Mouse (Mus musculus) ES-E14 (cell line): ENCODE measurements around the gene Tom1. TPM values are rescaled to one million over a fixed set of nuclear protein-coding genes. Genes with fewer than 3 reads are reported as not detected.

Experiments
- DNase-seq: peaks from one replicate; pipeline ENCODE4 v3.0.0-alpha.2; 2013; ENCODE audit warnings: low read depth, low spot score
- H3K27ac ChIP-seq: 2 replicates; pipeline ENCODE4 v1.5.1; 2012; ENCODE audit warnings: low read depth, mild to moderate bottlenecking, low read length, moderate library complexity, mixed read lengths; ENCODE audit not compliant: poor library complexity, insufficient read depth, severe bottlenecking
- H3K36me3 ChIP-seq: 2 replicates; pipeline ENCODE4 v1.6.1; 2012; ENCODE audit warnings: mild to moderate bottlenecking, low read length, moderate library complexity, mixed read lengths; ENCODE audit not compliant: control insufficient read depth, poor library complexity, insufficient read depth, severe bottlenecking
- H3K4me1 ChIP-seq, 2 experiments: fragments of 150-350 bp in 1 of 2; sonication (generic) in 1 of 2; 2 replicates each; pipeline ENCODE4 v1.6.1; 2012; ENCODE audit warnings: low read length in 2 of 2, mild to moderate bottlenecking in 1 of 2, mixed read lengths in 1 of 2; ENCODE audit not compliant: control insufficient read depth in 2 of 2, insufficient read depth in 2 of 2, poor library complexity in 1 of 2
- H3K4me3 ChIP-seq, 2 experiments: fragments of 150-350 bp in 1 of 2; sonication (generic) in 1 of 2; 2 replicates each; pipeline ENCODE4 v1.5.1; 2012; ENCODE audit warnings: low read length in 2 of 2, low read depth in 1 of 2, mild to moderate bottlenecking in 1 of 2, mixed read lengths in 1 of 2; ENCODE audit not compliant: insufficient read depth in 1 of 2, poor library complexity in 1 of 2, severe bottlenecking in 1 of 2
- H3K9ac ChIP-seq: 2 replicates; pipeline ENCODE4 v1.6.1; 2012; ENCODE audit warnings: low read depth, mild to moderate bottlenecking, low read length, mixed read lengths; ENCODE audit not compliant: poor library complexity, insufficient read depth, severe bottlenecking
- H3K9me3 ChIP-seq: fragments of 150-350 bp; sonication (generic); 2 replicates; pipeline ENCODE4 v1.6.1; 2012; ENCODE audit warnings: low read depth, mild to moderate bottlenecking, low read length; ENCODE audit not compliant: control insufficient read depth, insufficient read depth
- CHD2 ChIP-seq: IDR thresholded peaks from 2 replicates; pipeline ENCODE4 v1.6.1; 2014; ENCODE audit warnings: mild to moderate bottlenecking, low read depth, low read length, inconsistent platforms
- HCFC1 ChIP-seq: IDR thresholded peaks from 2 replicates; pipeline ENCODE4 v1.6.1; 2012; ENCODE audit warnings: low read length, inconsistent platforms, borderline replicate concordance; ENCODE audit not compliant: insufficient read depth
- MAFK ChIP-seq: IDR thresholded peaks from 2 replicates; pipeline ENCODE4 v1.6.1; 2014; ENCODE audit warnings: mild to moderate bottlenecking, low read depth, low read length, inconsistent platforms; ENCODE audit not compliant: insufficient read depth
- ZC3H11A ChIP-seq: IDR thresholded peaks from 2 replicates; pipeline ENCODE4 v1.6.1; 2012; ENCODE audit warnings: low read depth, mild to moderate bottlenecking, inconsistent platforms, low read length, borderline replicate concordance
- ZNF384 ChIP-seq: IDR thresholded peaks from 2 replicates; pipeline ENCODE4 v1.6.1; 2012; ENCODE audit warnings: low read depth, low read length, inconsistent platforms
- in situ Hi-C, 2 experiments: fragments of 600-800 bp; cut with MboI; formaldehyde crosslinking; loops; one replicate each; pipeline ENCODE4 v1.15.1; 2025; ENCODE audit warnings: low sequenced_read_pairs in 2 of 2, inconsistent platforms in 1 of 2; ENCODE audit not compliant: unreplicated experiment in 2 of 2
- total RNA-seq: library from RNA; depleted of rRNA; stranded (reverse); fragments of 300-350 nt; gene quantifications from 2 replicates; pipeline ENCODE4 v1.2.3, GENCODE M21; 2012

Tom1 gene
- total RNA-seq, 1 experiment = 24.5 TPM

DNA sequence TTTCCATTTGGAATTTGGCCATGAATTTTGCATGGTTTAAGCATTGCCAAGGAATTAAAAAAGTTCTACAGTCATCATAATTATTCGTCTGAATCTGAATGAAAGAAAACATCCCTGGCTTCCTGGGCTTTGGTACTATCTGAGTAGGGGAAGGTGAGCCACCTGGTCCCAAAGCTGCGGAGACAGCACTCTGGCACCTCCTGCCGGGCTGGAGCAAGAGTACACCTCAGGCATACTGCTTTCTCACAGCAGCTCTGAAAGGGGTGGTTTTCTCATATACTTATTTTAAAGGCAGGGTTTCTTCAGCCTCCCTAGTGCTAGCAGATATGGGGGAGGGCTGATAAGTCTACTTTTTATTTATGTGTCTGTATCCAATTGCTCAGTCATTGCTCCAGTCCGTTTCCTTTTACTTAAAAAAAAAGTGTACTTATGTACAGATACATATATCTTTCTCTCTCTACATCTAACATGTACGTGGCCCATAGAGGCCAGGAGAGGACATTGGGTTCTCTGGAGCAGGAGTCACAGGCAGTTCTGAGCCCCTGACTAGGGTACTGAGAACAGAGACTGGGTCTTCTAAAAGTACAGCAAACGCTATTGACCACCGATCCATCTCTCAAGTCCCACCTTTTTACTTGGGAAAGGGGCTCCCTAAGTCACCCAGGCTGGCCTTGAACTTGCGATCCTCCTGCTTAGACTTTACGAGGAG, 75.2 kb downstream of the Tom1 start:
- TF ChIP-seq HCFC1 = peak; percentile 67; the same call in 1 of the 2 replicates
- TF ChIP-seq MAFK = peak; percentile 53; the same call in 1 of the 2 replicates
- no peak for TF ChIP-seq ZNF384
- TF ChIP-seq ZC3H11A = peak; percentile 82; the same call in 1 of the 2 replicates
- TF ChIP-seq CHD2 = no peak
- in situ Hi-C loops = no loop called here
- Histone ChIP-seq H3K9ac (peak overlapping the region; percentile 99), H3K9me3 (no peaks in the 10 kb centered on the region), H3K27ac (peak overlapping the region; percentile 75), H3K4me1 (peaks cover 0 to 2% of the 10 kb centered on the region in 2 experiments; a peak in 1 of 4 replicates), H3K36me3 (peaks cover 31% of the 10 kb centered on the region), H3K4me3 (peak overlapping the region; percentile 87 to 95)
- peak; percentile 72 for DNase-seq

DNA sequence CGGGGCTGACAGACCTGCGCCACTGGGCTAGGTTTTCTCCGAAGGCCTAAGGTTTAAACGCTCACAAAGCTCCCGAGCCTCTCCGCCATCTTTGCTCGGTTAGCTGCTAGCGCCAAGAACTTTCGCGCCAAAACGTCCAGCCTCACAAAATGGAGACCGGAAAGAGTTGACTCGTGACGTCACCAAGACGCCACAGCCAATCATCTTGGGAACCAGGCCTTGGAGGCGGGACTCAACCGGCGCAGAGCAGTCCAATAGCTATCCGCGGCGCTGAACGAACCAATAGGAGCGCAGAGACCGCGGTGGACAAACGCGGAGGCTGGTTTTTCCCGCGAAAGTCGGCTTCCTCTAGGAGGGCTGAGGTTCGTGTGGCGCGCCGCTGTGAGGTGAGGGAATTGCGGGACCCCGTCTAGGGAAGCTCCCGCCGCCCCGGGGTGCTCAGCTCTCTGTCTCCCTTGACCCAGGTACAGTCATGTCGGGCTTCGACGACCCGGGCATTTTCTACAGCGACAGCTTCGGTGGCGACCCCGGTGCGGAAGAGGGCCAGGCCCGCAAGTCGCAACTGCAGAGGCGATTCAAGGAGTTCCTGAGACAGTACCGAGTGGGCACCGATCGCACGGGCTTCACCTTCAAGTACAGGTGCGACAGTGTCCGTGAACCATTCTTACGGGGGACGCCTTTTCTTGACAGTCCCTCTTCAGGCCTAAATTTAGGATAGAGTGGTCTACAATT, 75.9 kb downstream of the Tom1 start, which contains the start of gene Mcm5:
Gene Mcm5 (plus strand): TSS at position 334 of the 732 bp plus-strand sequence.
- DNase-seq = peak; percentile 99
- H3K9ac ChIP-seq = peak within 1 kb of the TSS; percentile 99
- peaks cover 38% of the 10 kb centered on the region for H3K36me3 ChIP-seq
- peak within 1 kb of the TSS; percentile 89 to 95 for H3K4me3 ChIP-seq
- in situ Hi-C loops = no loop called here
- H3K4me1 ChIP-seq = peaks cover 0 to 4% of the 10 kb centered on the region in 2 experiments; a peak in 1 of 4 replicates
- TF ChIP-seq ZC3H11A (peak; percentile 47), MAFK (no peak), HCFC1 (no peak), ZNF384 (no peak), CHD2 (peak; percentile 75)
- H3K27ac ChIP-seq = peak within 1 kb of the TSS; percentile 75
- no peaks in the 10 kb centered on the region for H3K9me3 ChIP-seq

DNA sequence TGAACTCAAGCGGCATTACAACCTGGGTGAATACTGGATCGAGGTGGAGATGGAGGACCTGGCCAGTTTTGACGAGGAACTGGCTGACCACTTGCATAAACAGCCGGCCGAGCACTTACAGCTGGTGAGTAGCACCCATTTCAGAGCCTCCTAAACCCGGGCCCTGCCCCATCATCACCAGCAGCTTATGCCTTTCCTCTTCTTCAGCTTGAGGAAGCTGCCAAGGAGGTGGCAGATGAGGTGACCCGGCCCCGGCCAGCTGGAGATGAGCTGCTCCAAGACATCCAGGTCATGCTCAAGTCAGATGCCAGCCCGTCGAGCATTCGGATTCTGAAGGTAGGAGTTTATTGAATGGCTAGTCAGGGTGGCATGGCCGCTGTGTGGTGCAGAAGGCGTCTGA, 76.6 kb downstream of the Tom1 start:
- peaks cover 41% of the 10 kb centered on the region for H3K36me3 ChIP-seq
- peaks cover 0 to 4% of the 10 kb centered on the region in 2 experiments; a peak in 1 of 4 replicates for H3K4me1 ChIP-seq
- peak overlapping the region; percentile 52; the same call in 1 of the 2 replicates for H3K27ac ChIP-seq
- in situ Hi-C loops = no loop called here
- H3K9me3 ChIP-seq = no peaks in the 10 kb centered on the region
- peak overlapping the region; percentile 89 to 95 for H3K4me3 ChIP-seq
- no peak for TF ChIP-seq ZNF384
- no peak for TF ChIP-seq MAFK
- TF ChIP-seq ZC3H11A = no peak
- no peak for TF ChIP-seq HCFC1
- TF ChIP-seq CHD2 = no peak
- H3K9ac ChIP-seq = peak overlapping the region; percentile 97
- no peak for DNase-seq

GRCm38 (mm10) chr8:75118505-75118904, 85.0 kb downstream of the Tom1 start:
- Histone ChIP-seq H3K4me3 (no peak overlapping the region), H3K27ac (no peak overlapping the region), H3K9ac (no peak overlapping the region), H3K36me3 (peaks cover 74% of the 10 kb centered on the region), H3K4me1 (0 out of 4 replicates have a peak, but pooled peaks cover 0 to 3% of the 10 kb centered on the region in 2 experiments), H3K9me3 (no peaks in the 10 kb centered on the region)
- TF ChIP-seq ZNF384 (no peak), ZC3H11A (no peak), MAFK (no peak), HCFC1 (no peak), CHD2 (no peak)
- no peak for DNase-seq
- in situ Hi-C loops = no loop called here
